Mouse (Mus musculus) midbrain, embryonic 11.5 days (tissue): ENCODE results near the gene Nxn. TPM values are rescaled to one million over a fixed set of nuclear protein-coding genes. Genes with fewer than 3 reads are reported as not detected.

Experiments
- ATAC-seq: fragments of 200-750 bp; cut with Nextera tagmentation; 2 replicates; pipeline ENCODE4 v1.8.0; 2017; ENCODE audit warnings: moderate TSS enrichment, moderate library complexity; ENCODE audit not compliant: low FRiP score
- DNase-seq: peaks from one replicate; pipeline ENCODE4 v3.0.0; 2015; ENCODE audit warnings: low spot score; ENCODE audit errors: missing footprints
- H3K27ac ChIP-seq: fragments of 300-500 bp; sonication (generic); 2 replicates; pipeline ENCODE4 v1.5.1; 2014; ENCODE audit warnings: low read depth, low read length
- H3K27me3 ChIP-seq: fragments of 300-500 bp; sonication (generic); 2 replicates; pipeline ENCODE4 v1.6.1; 2014; ENCODE audit warnings: mild to moderate bottlenecking, low read length, moderate library complexity, mixed read lengths; ENCODE audit not compliant: control insufficient read depth, insufficient read depth
- H3K36me3 ChIP-seq: fragments of 300-500 bp; sonication (generic); 2 replicates; pipeline ENCODE4 v1.6.1; 2014; ENCODE audit warnings: mild to moderate bottlenecking, low read length, moderate library complexity, mixed read lengths; ENCODE audit not compliant: control insufficient read depth, insufficient read depth
- H3K4me1 ChIP-seq: fragments of 300-500 bp; sonication (generic); 2 replicates; pipeline ENCODE4 v1.6.1; 2014; ENCODE audit warnings: low read length; ENCODE audit not compliant: control insufficient read depth, insufficient read depth
- H3K4me2 ChIP-seq: fragments of 300-500 bp; sonication (generic); 2 replicates; pipeline ENCODE4 v1.6.1; 2014; ENCODE audit warnings: mild to moderate bottlenecking, moderate library complexity
- H3K4me3 ChIP-seq: fragments of 300-500 bp; sonication (generic); 2 replicates; pipeline ENCODE4 v1.5.1; 2014; ENCODE audit warnings: low read depth, low read length
- H3K9ac ChIP-seq: fragments of 300-500 bp; sonication (generic); 2 replicates; pipeline ENCODE4 v1.6.1; 2014; ENCODE audit warnings: low read length
- H3K9me3 ChIP-seq: fragments of 300-500 bp; sonication (generic); 2 replicates; pipeline ENCODE4 v1.6.1; 2016; ENCODE audit warnings: low read length; ENCODE audit not compliant: control insufficient read depth
- WGBS: fragments of 180-500 bp; shearing (Covaris S2); extraction: QIAGEN DNeasy Blood & Tissue Kit; methylation state at CpG from one replicate; pipeline ENCODE4 v1.1.7; 2014; 5-methylcytosine and 5-hydroxymethylcytosine counted together
- polyA plus RNA-seq: library from polyadenylated mRNA; unstranded; fragments of >200 nt; fragmentation: Nextera tagmentation; extraction: Ambion mirVana; gene quantifications from 2 replicates; pipeline ENCODE4 v1.2.1, GENCODE M21; 2014

Gene Nxn
- polyA plus RNA-seq, 1 experiment from 2014 or later: 51.3 TPM

DNA sequence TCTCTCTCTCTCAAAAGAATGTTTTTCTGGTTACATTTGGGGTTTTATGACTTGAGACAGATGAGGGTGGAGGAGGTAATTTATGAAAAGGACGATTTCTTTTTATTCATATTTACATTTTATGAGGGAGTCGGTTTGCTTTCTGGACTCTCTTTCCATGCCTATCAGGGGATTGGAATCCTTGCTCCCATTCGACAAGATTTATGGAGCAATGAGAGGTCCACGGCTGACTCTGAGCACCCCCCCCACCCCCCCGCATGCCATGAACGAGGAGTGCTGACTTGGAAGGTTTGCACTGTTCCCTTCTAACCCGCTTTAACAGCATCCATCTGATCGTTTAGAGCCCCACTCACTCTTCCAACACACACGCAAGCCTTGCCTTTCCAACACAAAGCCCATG is 74.1 kb downstream of the Nxn start:
- Histone ChIP-seq H3K4me3 (no peak overlapping the region), H3K9me3 (no peaks in the 10 kb centered on the region), H3K27ac (no peak overlapping the region), H3K27me3 (no peaks in the 10 kb centered on the region), H3K4me2 (no peak overlapping the region), H3K9ac (no peak overlapping the region), H3K36me3 (no peaks in the 10 kb centered on the region), H3K4me1 (peaks cover 11% of the 10 kb centered on the region; the same call in 1 of the 2 replicates)
- no peak for ATAC-seq
- no peak for DNase-seq
- 81% methylated on average over 9 of the region's 9 CpGs for WGBS

DNA sequence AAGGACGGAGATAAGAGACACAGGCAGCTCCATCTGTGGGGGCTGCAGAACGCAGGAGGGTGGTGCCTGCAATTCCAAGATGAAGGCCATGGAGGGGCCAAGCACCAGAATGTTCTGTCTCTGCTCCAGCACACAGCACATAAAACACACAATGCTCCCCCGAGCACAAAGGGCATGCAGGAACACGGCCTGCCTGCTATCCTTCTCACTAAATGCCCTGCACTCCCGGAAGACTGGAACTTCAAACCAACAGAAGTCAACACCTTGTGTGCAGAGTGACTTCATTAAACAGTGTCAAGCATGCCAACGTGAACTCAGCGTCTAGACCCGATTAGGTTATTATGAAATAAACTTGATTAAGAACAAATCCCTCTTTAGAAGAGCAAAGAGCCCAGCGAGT is 74.7 kb downstream of the Nxn start:
- H3K27ac ChIP-seq: no peak overlapping the region
- DNase-seq: no peak
- WGBS: 64% methylated on average over 9 of the region's 9 CpGs

DNA sequence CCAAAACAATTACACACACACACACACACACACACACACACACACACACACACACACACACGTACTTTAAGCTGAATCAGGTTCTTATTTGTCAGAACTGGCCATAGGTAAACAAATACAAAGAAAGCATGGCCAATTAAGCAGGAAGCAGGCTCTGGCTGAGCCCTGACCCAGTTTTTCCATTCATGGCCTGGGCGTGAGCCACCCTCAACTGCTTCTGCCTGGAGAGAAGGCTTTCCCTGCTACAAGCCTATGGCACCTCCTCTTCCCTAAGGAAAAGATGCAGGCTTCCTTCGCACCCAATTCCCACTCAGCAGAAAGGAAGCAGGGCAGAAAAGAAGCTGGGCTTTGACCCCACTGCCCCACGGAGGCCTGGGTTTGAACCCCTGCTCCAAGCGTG is 76.0 kb downstream of the Nxn start:
- Histone ChIP-seq H3K36me3 (no peaks in the 10 kb centered on the region), H3K9me3 (no peaks in the 10 kb centered on the region), H3K4me1 (peaks cover 13% of the 10 kb centered on the region), H3K4me2 (no peak overlapping the region), H3K27me3 (no peaks in the 10 kb centered on the region), H3K27ac (no peak overlapping the region), H3K9ac (no peak overlapping the region), H3K4me3 (no peak overlapping the region)
- WGBS: 85% methylated on average over 5 of the region's 5 CpGs
- no peak for ATAC-seq
- DNase-seq: no peak

More for the DNA sequence above, 74.7 kb downstream of the Nxn start:
- no peak overlapping the region for H3K4me3 ChIP-seq
- peaks cover 11% of the 10 kb centered on the region; the same call in 1 of the 2 replicates for H3K4me1 ChIP-seq
- no peak overlapping the region for H3K4me2 ChIP-seq
- H3K9me3 ChIP-seq: no peaks in the 10 kb centered on the region
- H3K9ac ChIP-seq: no peak overlapping the region
- H3K27me3 ChIP-seq: no peaks in the 10 kb centered on the region
- no peaks in the 10 kb centered on the region for H3K36me3 ChIP-seq
- no peak for ATAC-seq

DNA sequence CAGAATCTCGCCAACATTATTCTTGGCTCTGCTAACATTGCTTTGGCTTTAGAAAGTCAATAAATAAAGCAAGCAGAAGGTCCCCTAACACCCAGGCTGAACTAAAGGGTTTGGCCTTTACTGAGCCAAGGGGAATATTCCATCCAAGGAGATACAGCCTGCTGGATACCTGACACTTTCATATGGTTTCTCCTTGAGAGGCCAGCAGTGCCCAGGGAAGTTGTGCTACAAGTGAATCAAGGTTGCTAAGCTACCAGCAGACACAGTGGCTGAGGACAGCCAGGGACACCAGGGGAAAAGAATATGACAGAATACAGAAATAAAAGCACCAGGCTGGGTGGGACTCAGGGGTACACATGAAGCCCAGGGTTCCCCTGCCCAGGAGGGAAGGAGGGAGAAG is 76.9 kb downstream of the Nxn start:
- Histone ChIP-seq H3K27ac (no peak overlapping the region), H3K4me1 (peaks cover 11% of the 10 kb centered on the region)
- WGBS: 80% methylated on average over 1 of the region's 1 CpGs

DNA sequence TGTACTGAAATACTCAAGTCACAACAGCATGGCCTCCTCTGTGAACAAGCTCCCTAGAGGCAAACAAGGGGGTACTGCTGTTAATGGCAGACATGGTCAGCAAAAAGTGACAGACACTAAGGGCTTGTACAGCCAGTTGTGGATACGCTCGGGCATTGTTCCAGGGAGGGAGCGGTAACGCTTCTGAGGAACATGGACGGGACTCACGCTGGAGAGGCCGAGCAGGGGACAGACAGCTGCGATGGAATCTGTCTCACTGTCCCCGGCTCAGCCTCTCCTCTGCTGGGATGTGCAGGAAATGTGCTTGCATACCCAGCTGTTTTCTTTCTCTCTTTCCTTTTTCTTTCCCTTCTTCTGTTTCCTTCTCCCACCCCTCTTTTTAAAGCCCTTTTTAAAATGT is 78.5 kb downstream of the Nxn start:
- H3K9ac ChIP-seq: no peak overlapping the region
- DNase-seq (no peak), ATAC-seq (no peak)
- no peaks in the 10 kb centered on the region for H3K9me3 ChIP-seq
- no peaks in the 10 kb centered on the region for H3K36me3 ChIP-seq
- no peaks in the 10 kb centered on the region for H3K27me3 ChIP-seq
- 87% methylated on average over 9 of the region's 9 CpGs for WGBS
- no peak overlapping the region for H3K4me2 ChIP-seq
- no peak overlapping the region for H3K4me3 ChIP-seq
- H3K27ac ChIP-seq: no peak overlapping the region
- peaks cover 10% of the 10 kb centered on the region for H3K4me1 ChIP-seq

More for the DNA sequence above, 76.9 kb downstream of the Nxn start:
- H3K4me2 ChIP-seq: no peak overlapping the region
- no peaks in the 10 kb centered on the region for H3K27me3 ChIP-seq
- no peaks in the 10 kb centered on the region for H3K9me3 ChIP-seq
- ATAC-seq: no peak
- DNase-seq: no peak
- no peak overlapping the region for H3K4me3 ChIP-seq
- H3K36me3 ChIP-seq: no peaks in the 10 kb centered on the region
- no peak overlapping the region for H3K9ac ChIP-seq

DNA sequence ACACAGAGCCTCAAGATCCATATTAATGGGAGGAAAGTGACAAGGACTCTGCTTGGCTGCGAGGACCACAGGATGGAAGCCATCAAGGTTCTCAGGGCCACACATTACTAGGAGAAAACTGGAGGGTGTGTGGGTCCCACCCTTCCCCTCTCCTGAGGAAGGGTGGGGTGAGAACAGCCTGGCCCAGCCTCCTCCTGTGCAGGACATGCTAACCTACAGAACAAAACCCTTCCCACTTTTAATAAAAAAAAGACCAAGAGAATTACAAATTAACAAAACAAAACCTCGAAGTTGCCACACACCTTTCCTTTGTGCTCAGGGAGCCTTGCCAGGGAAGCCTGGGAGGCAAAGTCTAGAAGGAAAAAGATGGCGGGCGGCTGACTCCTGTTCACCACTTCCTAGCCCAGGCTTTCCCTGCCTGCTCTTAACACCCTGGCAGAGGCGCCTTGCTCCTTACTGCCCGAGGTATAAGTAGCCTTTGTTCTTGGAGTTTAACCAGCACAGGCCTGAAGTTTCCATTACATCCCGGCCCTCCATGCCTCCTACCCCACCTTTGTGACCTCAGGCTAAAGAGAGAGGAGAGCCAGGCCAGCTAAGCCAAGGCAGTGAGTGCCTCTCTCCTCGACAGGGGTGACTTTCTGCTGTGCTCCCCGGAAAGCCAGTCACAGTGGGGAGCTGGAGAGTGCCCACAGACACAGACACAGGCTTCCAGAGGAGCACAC is 79.1 kb downstream of the Nxn start:
- WGBS: 63% methylated on average over 9 of the region's 9 CpGs
- peaks cover 5% of the 10 kb centered on the region for H3K4me1 ChIP-seq

DNA sequence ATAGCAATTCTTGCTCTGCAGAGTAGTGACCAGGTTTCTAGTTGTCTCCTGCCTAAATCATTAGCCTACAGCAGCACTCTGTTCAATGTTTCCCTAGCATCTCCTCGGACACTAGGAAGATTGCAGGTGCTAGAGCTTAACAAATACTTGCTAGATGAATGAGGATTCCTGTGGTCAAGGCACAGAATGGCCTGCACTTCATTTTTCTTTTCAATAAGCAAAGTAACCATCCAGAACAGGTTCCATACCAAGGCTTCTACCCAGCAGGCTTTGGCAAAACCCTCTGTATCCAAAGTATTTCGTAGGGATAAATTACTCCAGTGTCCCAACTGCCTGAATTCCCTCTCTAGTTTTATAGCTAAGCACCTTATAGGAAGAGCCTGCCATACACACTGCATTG is 81.0 kb downstream of the Nxn start:
- no peak for ATAC-seq
- no peaks in the 10 kb centered on the region for H3K27me3 ChIP-seq
- no peaks in the 10 kb centered on the region for H3K9me3 ChIP-seq
- no peak overlapping the region for H3K27ac ChIP-seq
- no peak overlapping the region for H3K4me3 ChIP-seq
- 49% methylated on average over 2 of the region's 2 CpGs for WGBS
- no peaks in the 10 kb centered on the region for H3K36me3 ChIP-seq
- H3K9ac ChIP-seq: no peak overlapping the region
- no peak for DNase-seq
- H3K4me2 ChIP-seq: no peak overlapping the region
- H3K4me1 ChIP-seq: peaks cover 4% of the 10 kb centered on the region; the same call in 1 of the 2 replicates

More for the DNA sequence above, 79.1 kb downstream of the Nxn start:
- DNase-seq (no peak), ATAC-seq (no peak)
- no peak overlapping the region for H3K9ac ChIP-seq
- H3K27ac ChIP-seq: no peak overlapping the region
- H3K4me3 ChIP-seq: no peak overlapping the region
- H3K36me3 ChIP-seq: no peaks in the 10 kb centered on the region
- H3K9me3 ChIP-seq: no peaks in the 10 kb centered on the region
- H3K4me2 ChIP-seq: no peak overlapping the region
- no peaks in the 10 kb centered on the region for H3K27me3 ChIP-seq

DNA sequence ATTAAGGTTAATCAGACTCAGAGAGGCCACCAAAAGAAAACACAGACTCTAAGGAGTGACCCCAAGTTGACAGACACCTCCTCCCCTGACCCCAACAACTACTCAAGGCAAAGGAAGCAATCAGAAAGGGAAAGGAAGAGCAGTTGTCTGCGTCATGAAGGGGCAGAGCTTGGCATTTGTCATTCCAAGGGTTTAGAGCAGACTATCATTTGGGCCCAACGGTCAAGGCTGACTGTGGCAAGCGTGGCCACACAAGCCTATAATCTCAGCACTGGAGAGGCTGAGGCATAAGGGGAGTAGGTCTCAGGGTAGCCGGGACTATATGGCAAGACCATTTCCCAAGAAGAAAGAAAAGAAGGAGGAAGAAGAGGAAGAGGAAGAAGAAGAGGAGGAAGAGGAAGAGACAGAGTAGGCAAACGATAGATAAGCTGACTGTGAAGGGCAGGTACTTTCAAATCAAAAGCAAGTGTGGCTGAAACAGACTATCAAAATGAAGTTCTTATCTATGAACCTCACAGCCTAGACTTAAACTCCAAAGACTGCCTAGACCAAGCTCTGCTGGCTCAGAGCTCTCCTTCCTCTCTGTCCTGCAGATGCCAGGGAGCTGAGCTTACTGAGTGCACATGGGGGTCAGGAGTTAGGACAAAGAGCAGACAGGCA is 83.0 kb downstream of the Nxn start:
- ATAC-seq: no peak
- peaks cover 14% of the 10 kb centered on the region for H3K4me1 ChIP-seq
- no peak overlapping the region for H3K4me3 ChIP-seq
- no peak overlapping the region for H3K27ac ChIP-seq
- 93% methylated on average over 5 of the region's 5 CpGs for WGBS
- H3K4me2 ChIP-seq: no peak overlapping the region
- no peaks in the 10 kb centered on the region for H3K36me3 ChIP-seq
- H3K27me3 ChIP-seq: no peaks in the 10 kb centered on the region
- H3K9ac ChIP-seq: no peak overlapping the region
- DNase-seq: no peak
- no peaks in the 10 kb centered on the region for H3K9me3 ChIP-seq

DNA sequence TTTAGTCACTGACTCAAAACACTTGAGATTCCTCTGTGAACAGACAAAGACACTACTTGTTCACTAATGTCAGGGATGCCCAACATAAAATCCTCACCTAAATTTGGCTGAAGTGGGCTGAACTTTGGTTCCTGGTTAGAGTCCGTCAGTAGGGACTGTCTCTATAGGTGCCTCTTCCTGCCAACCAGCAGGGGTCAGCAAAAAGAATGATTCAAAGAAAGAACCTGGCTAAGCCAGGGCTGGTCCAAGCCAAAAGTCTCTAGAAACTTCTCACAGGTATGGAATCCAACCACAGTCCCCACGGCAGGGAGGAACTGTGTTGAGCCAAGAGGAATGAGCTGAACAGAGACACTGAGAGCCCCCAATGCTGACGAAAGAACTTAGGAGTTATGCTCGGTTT is 84.2 kb downstream of the Nxn start:
- no peak overlapping the region for H3K27ac ChIP-seq
- H3K4me1 ChIP-seq: peaks cover 21% of the 10 kb centered on the region
- no peak overlapping the region for H3K4me3 ChIP-seq
- 80% methylated on average over 4 of the region's 4 CpGs for WGBS
- no peak overlapping the region for H3K4me2 ChIP-seq
- no peaks in the 10 kb centered on the region for H3K9me3 ChIP-seq
- DNase-seq: no peak
- no peaks in the 10 kb centered on the region for H3K27me3 ChIP-seq
- no peak overlapping the region for H3K9ac ChIP-seq
- H3K36me3 ChIP-seq: no peaks in the 10 kb centered on the region
- ATAC-seq: no peak
